Mouse (Mus musculus): ENCODE data around the gene Clybl.

Clybl gene

DNA sequence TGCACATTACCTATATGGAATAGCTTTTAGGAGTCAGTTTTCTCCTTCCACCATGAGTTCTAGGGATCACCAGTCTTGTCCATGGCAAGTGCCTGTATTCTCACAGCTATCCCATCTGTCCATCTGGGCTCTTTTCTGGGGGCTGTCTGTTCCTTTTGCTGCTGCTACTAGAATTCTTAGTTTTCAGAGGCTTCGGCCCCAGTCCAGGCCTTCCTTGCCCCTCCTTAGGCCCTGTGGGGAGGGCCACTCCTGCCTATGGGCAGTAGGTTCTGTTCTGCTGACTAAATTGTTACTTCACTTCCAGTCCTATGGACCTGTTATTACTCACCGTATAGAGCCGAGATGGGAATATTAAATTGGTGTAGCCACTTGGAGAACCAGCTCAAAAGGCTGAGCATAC lies 182.5 kb downstream of the Clybl start:
- DNase-seq (ENCODE audit: low spot score): no peak

DNA sequence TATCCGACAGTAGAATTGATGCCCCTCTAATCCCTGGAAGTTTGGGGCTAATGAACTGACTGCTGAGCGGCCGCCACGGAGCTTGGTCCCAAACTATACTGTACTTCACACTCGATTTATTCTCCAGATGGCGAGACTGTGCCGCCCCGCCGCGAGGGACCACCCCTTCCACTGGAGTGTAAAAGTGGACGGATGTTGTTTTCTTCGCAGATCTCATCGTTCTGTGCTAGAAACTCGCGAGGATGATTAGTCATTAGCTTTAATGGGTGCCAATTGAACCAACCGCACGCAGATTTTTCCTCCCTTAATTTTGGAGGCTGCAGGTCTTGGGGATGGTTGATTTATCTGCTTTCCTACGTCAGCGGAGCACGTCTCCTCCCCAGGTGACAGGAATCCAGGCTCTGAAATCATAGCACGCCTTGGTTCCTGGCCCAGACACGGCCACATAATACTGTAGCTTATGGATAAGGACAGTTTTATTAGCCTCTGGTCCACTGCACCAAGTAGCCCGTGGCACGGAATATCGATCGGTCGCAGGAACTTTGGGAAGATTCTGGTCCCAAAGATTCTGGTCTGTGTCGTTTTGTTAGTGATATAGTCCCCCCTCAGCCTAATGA lies 185.9 kb downstream of the Clybl start:
- no peak for DNase-seq (ENCODE audit: low spot score)

DNA sequence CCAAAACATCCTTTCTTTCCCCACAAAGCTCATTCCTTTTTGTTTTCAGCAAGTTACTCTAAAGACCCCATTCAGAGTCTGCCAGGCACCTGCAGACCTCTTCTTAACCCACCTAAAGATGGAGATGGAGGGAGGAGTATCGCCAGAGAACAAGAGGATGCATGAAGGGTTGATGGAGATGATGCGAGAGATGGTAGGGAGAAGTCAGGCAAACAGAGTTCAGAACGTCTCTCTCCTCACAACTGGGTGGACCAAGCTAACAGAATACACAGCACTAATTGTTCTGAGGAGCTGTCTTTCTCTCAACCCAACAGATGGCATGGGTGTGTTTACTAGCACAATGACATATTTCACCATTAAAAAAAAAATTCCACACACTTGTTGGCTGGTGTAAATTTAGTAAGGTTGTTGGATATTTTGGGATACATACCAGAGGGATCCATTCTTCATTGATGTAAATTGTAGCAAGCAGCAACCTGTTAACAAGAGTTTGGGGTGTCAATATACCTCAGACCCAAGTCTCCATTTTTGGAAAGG lies 186.4 kb downstream of the Clybl start:
- no peak for DNase-seq (ENCODE audit: low spot score)

DNA sequence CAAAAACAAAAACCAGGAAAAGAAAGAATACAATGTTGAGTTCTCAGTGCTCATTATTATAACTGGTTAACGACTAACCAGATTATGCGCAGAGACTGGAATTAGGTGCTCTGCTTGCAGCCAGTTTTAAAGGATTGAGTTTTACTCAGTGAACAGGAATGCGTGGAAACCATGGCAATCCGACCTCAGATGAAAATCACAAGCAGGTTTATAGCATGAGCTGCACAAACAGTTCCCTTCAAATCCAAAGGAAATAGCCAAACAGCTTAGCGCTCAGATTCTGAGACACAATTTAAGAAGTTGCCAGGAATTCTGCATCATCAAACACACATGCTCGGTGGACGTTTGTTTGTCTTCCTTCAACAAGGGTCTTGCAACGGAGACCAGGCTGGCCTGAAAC lies 187.0 kb downstream of the Clybl start:
- no peak for DNase-seq (ENCODE audit: low spot score)

DNA sequence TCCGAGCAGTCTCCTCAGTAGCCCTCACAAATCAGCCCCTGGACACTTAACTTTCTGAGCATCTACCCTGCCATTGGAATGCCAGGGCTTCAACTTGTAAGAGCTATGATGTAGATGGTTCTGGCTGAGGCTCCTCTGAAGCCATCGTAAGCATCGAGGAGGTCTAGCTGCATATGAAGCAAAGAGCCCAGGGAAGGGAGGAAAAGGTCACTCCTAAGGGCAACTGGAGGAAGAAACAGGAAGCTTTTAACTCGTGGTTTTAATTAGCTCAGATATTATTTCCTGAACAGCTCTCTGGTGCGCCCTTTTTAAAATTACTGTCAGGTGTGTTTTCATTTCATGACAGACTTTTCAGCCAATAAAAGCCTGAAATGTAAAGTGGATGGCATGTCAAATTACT lies 190.5 kb downstream of the Clybl start:
- no peak for DNase-seq (ENCODE audit: low spot score)

DNA sequence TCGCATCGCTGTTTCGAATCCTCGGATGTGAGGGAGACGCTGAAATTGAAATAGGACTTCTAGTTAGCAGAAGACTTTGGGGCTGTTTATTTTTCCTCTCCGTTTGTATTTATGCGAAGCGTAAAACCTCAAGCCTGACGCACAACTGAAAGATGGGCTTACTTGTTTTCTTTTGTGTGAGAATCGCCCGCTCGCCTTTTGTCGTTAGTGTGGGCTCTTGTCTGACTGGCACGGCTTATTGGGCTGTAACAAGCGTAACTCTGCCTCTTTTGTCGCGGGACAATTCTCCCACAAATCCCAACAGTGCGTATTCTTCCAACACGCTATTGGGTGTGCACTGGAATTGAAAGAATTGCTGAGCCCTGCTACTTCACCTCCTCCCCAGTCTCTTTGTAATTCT lies 192.0 kb downstream of the Clybl start:
- no peak for DNase-seq (ENCODE audit: low spot score)

DNA sequence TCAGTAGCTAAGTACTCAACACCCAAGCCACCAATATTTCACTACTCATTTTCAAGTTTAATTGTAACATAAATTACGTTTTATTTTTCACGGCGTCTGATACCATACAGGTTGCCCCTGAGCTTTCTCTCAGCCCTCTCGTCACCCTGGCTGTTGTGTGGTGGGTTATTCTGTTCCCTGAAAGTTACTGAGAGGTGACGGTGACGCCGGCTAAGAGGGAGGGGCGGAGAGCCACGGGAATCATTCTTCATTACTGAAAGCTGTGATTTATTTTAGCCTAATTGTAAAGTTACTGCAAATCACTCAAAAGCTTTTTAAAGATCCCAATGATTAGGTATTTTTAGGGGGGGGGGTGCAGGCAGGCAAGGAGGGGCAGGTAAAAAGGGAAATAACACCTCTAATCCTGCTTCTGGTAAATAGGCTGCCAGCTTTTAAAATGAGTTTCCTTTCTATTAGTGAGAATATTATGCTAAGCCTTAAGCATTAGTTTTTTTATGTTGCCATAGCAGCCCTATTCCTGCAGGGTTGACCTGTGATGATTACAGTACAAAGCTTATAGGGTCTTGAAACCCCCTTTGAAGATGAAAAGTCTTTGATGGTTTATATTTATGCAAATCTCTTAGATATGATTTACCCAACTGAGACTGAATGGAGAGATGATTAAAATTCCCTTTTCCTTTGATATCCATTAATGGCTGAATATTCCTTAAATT lies 192.9 kb downstream of the Clybl start:
- no peak for DNase-seq (ENCODE audit: low spot score)

DNA sequence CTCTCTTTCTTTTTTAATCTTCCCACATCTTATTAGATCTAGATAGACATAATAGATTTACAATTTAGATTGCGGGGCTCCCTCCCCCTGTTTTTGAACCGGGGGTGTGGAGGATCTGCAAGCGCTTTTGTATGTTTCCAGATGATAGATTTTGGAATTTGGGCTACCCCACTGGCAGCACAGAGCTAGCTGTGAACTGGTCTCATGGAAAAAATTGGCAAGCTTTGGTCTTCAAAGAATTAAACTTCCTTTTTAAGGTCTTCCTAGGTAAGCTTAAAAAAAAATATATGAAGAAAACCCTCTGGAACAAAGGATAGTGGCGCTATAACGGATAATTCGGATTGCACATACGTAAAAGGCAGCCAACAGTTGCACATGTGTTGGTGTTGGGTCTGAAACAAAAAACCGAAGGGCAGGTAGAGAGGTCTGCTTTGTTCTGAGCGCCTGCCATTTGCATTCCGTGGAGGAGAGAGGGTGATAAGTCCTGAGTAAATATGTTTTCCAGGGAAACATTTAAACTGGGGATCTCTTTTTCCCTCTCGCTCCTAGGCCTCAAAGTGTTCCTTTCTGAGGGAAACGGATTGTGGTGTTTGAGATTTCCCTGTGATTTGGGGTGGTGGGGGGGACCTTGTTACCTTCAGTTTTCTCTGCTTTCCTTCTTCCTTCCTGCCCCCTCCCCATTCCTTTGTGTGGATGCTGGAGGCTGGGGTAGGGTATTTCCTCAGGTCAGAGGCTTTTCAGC lies 193.7 kb downstream of the Clybl start:
- DNase-seq (ENCODE audit: low spot score): no peak

DNA sequence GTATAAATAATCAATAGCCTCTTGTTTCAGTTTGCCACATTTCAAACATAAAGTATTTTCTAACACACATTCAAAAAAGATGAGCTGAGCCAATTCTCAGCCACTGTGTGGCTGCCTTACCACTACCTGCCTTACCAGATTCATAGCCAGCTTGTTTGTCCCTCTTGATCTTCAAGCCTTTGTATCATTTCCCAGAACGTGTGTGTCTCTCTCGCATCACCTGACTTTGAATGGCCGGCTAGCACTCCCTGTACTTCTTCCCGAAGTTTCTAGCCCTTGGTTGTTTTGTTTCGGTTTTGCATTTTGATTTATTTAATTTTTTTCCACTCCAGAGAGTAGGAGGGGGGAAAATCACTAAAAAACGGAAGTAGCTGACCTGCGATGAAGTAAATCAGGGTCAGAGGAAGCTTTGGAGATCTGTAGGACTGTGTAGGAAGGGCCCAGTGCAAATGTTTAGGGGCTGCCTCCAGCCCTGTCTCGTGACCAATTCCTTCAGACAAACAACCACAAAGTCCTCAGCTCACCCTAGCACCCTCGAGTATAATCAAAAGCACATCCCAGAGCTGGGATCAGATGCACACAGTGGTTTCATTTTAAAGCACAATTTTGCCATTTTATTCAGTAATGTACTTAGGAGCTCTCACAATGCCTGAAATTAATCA lies 195.1 kb downstream of the Clybl start:
- DNase-seq (ENCODE audit: low spot score): no peak

DNA sequence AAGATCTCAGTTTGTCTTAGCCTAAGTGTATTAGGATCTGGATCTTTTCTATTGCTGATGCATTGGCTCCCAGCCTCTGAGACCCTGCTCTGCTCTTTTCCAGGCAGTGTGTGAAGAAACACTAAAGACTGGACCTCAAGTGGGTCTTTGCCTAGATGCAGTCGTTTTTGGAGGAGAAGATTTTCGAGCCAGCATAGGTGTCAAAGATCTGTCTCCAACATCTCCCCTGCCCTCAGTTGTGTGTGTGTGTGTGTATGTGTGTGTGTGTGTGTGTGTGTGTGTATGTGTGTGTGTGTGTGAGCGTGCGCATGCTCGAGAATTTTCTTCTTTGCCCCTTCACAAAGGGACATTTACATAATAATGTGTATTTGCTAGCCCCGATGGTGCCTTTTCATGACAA lies 196.2 kb downstream of the Clybl start:
- no peak for DNase-seq (ENCODE audit: low spot score)

DNA sequence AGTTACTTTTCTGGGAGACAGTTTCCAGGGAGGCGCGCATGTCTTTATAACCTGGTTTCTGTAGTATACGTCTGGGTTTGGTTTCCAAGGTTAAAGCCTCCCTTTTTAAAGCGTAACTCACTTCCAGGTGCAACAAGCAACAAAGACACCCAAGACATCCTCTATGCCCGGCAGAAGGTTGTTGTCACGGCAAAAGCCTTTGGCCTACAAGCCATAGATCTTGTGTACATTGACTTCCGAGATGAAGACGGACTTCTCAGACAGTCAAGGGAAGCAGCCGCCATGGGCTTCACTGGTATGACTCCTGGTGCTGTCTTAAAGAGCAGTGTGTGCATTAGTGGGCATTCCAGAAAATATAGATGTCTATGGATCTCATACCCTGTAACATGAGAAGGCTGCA lies 197.6 kb downstream of the Clybl start:
- DNase-seq (ENCODE audit: low spot score): no peak

DNA sequence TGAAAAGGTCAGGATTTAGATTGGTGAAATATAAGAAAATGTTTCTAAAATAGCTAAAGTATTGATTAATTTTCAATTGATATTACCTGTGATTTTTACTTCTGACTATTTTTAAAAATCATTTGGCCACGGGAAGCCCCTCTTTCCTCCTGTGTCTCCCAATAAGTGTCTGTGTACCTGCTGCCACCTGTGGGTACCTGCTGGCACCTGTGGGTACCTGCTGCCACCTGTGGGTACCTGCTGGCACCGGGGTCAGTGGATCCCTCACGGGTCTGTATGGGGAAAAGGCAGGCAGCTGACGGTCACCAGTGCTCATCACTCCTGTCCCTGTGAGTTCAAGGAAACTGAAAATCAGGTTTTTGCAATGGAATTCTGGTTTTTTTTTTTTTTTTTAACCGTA lies 198.5 kb downstream of the Clybl start:
- no peak for DNase-seq (ENCODE audit: low spot score)

DNA sequence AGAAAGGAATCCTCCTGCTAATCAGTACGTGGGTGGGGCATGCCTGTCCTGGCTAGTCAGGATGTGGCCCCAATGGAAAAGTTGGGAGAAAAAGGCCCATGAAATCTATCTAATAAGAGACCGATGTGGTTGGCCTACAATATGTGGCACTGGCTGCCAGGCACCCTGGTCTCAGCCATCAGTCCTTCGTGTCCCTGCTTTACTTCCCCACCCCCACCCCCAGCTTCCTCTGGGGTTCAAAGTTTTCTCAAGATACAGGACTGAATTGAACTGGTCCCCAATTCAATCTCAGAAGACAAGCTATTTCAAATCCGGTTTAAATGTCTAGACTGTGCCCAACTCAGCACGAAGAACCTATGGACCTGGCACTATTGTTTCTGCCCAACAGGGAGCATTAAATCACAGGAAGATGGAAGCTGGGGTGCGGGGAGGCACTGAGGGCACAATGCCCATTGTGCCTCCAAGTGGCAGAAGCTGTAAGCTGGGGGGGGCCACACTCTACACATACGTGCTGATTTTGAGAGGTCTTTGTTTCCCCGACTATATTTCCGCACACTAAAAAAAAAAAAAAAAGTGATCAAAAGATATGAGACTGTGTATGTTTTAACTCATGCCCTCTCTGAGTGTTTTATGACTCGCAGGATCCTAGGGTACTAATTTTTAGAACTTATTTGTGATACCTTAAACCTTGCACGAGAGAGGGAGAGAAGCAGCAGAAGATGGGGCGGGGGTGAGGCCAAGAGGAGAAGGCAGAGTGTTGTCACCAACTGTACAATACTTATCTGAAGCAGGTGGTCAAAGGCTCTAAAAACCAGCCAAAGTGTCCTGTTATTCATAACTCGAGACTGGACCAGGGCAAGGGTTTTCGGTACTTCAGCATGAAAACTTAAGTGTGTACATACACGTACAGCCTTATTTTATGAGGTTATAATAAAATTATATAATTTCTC lies 199.7 kb downstream of the Clybl start:
- DNase-seq (ENCODE audit: low spot score): no peak

DNA sequence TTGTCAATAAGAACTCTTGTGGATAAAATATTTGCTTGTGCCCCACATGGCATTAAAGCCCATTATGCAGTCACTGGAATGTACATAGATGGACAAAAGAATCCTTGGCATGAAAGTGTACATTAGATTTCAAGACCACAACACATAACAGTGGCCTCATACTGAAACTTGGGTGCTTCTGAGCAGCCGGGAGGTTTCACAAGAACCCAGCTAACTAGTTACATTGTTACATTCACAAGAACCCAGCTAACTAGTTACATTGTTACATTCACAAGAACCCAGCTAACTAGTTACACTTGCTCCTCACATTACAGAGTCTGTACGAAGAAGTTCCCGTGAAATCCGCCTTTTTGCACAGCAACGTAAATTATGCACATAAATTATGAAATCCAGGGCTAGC lies 200.8 kb downstream of the Clybl start:
- no peak for DNase-seq (ENCODE audit: low spot score)

DNA sequence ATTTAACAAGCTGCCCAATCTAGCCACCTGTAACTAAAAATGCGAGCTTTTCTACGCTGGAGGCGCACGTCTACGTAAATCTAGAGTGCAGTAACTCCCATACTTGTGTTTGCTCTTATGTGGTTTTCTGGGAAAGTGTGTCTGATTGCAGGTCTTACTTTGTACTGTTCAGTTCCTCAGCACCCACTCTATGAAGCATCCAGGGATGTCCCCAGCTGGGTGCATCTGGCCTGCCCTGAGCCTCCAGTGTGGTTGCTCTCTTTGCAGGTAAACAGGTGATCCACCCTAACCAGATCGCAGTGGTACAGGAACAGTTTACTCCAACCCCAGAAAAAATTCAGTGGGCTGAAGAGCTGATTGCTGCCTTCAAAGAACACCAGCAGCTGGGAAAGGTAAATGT lies 202.4 kb downstream of the Clybl start:
- no peak for DNase-seq (ENCODE audit: low spot score)

DNA sequence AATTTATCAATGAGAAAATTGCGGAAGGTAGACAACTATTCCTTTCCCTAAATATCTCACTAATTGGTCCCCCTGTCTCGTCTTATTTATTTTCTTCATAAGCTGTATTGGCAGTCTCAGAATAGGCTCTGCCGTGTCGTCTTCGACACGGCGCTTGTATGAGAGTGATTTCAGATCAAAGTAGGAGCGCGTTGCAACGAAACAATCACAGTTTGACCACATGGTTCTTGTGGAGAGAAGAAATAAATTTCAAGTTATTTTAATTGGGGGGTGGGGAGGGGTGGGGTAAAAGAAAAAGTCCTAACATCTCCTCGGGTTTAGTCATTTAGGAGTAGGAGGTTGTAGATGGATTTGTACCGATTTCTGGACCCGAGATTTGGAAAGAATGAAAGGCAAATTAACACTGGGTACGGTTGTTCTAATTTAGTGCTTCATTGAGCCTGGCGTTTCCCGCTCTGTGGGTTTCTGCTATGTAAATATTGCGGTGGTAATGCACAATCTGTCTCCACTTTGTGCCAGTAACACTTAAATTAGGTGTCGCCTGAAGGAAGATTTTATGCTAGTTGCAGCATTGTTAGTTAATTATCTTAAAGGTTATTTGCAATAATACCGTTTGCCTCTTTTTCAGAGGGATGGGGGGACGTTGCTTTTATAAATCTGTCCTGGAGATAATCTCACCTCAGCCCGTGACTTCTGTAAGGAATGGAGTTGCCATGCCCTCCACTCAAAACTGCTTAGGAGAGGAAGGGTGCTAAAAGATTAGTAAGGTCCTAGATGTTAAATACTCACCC lies 203.1 kb downstream of the Clybl start:
- no peak for DNase-seq (ENCODE audit: low spot score)

DNA sequence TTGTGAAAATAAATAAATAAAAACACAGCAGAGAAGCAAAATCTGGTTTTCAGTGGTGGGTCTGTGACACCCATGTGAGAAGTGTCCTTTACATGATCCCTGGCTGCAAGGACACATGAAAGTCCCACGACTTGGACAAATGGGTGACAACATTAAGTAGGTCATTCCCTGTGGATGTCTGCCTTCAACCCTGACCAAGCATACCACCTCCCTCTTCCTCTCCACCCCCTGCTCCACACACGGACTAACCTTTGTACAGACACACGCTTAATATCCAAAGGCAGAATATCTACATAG lies 203.7 kb downstream of the Clybl start:
- DNase-seq (ENCODE audit: low spot score): no peak

DNA sequence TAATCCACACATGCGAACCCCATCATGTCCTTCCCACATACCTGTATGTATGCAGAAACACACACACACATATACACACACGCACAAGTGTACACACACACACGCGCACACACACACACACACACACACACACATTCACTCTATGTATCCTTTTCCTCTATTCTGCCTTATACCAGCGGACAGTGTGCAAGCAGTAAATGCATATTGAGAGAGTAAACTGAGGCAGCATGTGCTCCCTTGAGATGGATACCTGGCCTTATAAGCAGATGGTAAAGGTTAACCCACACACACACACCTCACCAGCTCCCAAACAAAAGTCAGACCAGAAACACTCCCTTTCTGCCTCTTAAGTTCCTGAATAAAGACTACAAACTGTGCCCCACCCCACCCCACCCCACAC lies 204.3 kb downstream of the Clybl start:
- no peak for DNase-seq (ENCODE audit: low spot score)

DNA sequence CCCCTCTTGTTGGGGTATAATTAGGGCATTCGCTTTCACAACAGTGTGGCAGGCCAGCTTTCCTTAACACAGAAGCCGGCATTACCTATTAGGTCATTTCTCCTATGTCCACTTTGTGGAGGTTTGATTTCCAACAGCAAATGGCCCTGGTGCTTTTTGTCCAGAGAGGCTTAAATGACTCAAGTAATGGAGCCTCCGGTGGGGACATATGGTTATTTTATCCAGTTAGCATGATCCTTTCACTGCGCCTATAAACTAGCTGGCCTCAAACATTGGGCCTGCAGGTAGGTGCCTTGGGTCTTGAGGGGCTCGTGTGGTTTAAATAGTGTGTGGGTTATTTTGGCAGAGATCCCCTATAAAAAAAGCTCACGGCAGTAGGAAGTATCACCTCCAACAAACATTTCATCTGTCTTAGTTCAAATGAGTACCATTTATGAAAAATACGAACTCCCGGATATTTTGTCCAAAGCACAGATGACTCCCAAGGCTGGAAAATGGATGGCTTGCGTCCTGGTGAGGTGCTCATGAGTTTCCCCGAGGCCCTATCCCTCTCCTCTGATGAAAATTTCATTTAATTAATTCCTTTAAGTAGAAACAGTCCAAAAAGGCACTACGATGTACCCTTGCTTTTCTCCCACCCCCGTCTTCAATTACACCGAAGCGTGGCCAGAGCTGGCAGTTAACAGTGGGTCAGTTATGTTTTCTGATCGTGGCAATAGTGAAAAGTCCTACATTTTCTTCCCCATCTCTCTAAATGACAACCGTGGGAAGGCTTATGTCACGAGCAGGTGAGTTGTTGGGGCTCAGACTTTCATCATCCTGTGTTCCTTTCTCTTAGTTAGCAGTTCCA lies 205.0 kb downstream of the Clybl start:
- no peak for DNase-seq (ENCODE audit: low spot score)

DNA sequence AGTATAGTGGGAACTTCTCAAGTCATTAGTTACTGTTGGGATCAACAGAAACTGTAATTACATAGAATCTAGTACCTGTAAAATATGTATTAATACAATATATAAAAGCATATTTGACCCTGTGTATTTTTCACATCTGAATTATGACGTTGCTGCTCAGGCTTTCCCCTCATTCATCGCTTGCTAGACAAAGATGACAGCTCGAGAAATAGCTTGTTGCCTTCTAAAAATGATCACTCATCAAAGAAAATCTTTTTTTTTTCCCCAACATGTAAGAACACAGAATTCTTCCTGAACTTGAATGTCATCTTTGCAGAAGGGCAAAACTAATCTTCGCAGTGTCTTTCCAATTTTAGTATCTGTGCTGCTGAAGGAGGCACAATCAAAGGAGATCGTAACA lies 206.3 kb downstream of the Clybl start:
- no peak for DNase-seq (ENCODE audit: low spot score)
